Mouse (Mus musculus): ENCODE results near the gene Ggta1.

DNA sequence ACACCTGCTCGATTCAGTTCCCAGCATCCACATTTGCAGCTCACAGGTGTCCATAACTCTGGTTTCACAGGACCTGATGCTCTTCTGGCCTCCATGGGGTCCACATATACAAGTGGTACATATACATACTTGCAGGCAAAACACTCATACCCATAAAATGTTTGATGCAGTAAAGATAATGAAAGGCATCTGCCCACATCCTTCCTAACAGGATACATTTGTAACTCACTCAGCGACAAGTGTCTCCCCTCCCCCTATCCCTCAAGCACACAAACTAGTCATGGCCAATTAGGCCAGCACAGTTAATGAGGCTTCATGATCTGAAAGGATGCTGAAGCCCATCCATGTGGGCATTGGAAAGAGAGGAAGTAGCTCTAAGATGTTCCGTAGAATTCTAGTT, 40.6 kb downstream of the Ggta1 start:
- TF ChIP-seq CTCF (IDR thresholded peaks at IDR 0.05; ENCODE audit: control insufficient read depth, insufficient read depth, insufficient replicate concordance, low read depth, low read length) (no peak), POLR2A (IDR thresholded peaks at IDR 0.05; ENCODE audit: control insufficient read depth, low read depth, low read length) (no peak)
